Mouse (Mus musculus): ENCODE measurements around the gene Aig1. TPM values are rescaled to one million over a fixed set of nuclear protein-coding genes. Genes with fewer than 3 reads are reported as not detected.
A peak's percentile ranks its signal among the peaks of the same experiment; 100 is the strongest.

Aig1 gene
- total RNA-seq, 2 experiments from 2014 or later, result 56.8 to 61.4 TPM

DNA sequence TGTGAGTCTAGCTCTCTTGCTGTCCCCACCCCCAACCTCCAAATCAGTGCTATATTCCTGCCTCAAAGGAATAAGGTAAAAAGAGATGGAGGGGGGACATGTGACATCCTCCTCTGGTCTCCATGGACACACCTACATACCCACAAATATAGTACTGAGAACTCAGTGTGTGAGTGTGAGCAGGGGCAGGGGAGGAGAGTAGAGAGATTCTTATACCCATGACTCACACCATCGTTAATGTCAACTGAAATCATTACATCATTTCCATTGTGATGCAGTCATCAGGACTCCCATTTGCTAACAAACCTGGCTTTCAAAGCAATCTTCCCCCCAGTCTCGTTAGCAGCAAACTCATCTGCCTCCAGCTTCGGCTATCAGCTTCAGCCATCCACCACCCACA is 92.8 kb downstream of the Aig1 start:
- DNase-seq, result no peak

GRCm38 (mm10) chr10:13775411-13775810 is 93.4 kb downstream of the Aig1 start:
- DNase-seq, result no peak

DNA sequence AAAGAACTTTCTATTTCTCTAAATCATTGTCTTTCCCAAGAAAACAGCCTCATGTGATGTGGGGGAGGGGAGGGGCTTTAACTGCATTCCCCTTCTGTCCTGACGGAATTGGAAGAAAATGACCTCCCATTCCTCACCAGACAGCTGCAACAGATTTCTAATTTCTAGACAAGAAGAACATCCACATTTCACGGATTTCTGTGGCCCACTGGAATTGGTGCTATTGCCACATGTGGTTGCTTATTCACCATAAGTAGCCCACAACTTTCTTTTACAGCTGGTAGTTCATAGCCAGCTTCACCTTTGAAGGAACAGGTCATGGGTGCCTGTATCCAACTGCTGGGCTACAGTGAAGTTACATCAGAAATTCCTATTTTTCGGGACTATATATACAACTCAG is 93.9 kb downstream of the Aig1 start:
- no peak for DNase-seq

- no peak for DNase-seq
These were observed 98.1 kb downstream of the Aig1 start for GRCm38 (mm10) chr10:13770720-13771119.

GRCm38 (mm10) chr10:13769789-13770188 is 99.0 kb downstream of the Aig1 start:
- DNase-seq, result peak; percentile 32 to 46

DNA sequence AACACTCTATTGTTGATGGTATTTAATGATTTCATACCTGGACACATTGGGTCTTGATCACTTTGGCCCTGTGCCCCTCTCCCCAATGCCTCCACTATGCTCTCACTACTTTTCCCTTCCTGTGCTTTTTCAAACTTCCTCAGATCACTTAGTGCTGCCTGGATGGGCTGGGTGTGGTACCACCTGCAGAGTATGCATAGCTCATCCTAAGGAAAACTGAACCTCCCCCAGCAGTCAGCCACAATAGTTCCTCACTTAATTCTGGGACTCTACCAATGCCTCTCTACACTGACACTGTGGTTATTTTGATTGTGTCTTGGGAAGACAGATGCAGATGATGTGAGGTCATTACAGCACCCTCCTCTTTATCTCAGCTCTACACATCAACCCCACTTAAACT is 99.9 kb downstream of the Aig1 start:
- DNase-seq, result no peak

DNA sequence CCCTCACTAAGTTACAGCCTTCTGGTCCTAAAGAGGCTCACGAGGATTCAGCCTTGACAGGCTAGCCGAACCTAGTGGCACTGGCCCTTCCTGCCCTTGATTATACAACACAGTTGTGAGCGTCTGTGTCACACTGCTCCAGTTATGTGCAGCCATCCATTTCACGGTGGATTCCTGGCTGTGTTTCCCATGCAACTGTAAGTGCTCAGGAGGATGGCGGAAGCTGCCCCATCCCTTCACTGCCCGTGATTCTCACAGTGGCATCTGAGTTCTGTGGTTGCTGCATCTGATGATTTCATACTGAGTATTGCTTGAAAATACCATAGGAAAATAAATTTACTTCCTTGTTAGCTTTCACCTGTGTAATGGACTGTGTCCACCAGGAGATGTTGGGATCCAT is 101.7 kb downstream of the Aig1 start:
- DNase-seq, result no peak

GRCm38 (mm10) chr10:13763151-13763550 is 105.6 kb downstream of the Aig1 start:
- DNase-seq, result no peak

GRCm38 (mm10) chr10:13754712-13755111 is 114.1 kb downstream of the Aig1 start:
- no peak for DNase-seq

GRCm38 (mm10) chr10:13753777-13754176 is 115.0 kb downstream of the Aig1 start:
- DNase-seq, result no peak

DNA sequence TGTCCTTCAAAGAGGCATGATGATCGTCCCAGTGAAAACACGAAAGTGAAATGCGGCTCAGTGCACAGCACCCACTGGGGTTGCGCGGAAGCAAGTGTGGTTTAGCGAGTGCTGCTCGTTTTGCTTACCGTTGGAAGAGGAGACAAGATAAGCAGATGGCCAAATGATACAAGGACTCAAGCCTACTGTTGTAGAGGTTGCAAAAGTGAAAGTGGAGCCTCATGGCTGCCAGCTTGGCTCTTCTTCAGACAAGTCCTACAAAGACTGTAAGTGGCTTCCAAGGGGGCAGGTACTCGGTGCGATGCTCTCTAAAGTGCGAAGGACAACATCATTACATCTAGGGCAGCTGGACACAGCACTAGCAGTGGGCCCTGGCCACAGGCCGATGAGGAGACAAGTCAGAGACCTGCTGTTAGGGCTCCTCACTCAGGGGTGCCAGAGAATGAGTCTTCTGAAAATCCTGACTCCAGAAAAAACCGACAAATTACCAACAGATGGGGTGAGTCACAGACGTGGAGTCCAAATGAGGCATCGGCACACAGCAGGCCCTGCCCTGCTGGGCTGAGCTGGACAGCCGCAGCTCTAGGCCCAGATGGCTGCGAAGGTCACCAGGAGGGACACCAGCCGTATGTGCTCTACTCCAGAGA is 129.2 kb downstream of the Aig1 start:
- DNase-seq, result peak; percentile 36 to 46

GRCm38 (mm10) chr10:13730039-13730748 is 138.6 kb downstream of the Aig1 start:
- no peak for DNase-seq

DNA sequence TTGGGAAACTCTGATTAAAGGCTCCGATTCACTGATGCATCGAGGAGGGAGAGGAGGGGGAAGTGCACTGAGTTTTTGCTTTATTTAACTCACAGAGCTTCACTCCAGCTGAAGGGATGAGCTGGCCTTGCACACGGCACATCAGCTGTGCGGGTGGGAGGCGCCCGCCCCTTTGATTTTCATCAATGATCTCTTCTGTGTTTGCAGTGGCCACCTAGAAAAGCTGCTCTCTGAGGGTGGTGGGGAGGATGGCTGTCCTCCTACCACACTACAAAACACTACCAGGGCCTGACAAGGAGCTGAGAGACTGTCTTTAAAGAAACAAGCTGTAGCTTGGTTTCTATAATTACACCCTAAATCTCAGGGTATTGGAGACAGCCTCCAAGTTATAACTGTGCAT is 141.1 kb downstream of the Aig1 start:
- no peak for DNase-seq

DNA sequence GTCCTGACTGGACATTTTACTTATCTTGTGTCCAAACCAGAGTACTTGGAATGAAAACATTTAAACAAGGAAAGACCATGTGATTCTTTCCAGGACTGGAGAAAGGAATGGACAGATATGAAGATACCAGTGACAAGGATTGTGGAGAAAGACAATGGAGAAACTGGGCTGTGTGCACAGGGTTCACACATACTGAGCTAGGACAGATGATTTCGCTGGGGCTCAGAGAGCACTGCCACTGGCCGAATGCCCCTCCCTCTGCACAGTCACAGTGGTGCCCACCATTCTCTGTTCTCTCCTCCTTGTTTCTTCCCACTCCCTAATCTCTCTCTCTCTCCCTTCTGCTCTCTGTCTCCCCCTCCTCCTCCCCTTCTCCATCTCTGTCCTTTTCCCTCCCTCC is 142.6 kb downstream of the Aig1 start:
- no peak for DNase-seq

GRCm38 (mm10) chr10:13725276-13725675 is 143.5 kb downstream of the Aig1 start:
- DNase-seq, result peak; percentile 10 to 32

DNA sequence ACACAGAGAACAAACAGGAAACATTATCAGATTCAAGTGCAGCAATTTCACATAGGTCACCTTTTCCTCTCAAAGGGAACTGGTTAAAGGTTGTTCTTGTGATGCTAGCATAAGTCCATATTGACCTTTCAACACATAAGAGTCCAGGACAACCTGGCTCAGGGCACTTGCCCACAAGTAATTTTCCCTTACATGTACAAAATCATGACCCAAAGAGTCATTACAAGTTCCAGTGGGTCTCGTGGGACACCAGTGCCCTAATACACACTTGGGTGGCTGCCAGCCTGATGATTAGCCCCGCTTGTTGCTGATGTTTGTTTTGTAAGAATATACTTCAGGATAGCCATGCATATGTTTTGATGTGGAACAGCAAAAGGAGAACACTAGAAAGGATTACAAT is 152.6 kb downstream of the Aig1 start:
- peak; percentile 22 to 30 for DNase-seq

GRCm38 (mm10) chr10:13715584-13715983 is 153.2 kb downstream of the Aig1 start:
- DNase-seq, result no peak

- DNase-seq, result no peak
These were observed 153.9 kb downstream of the Aig1 start for GRCm38 (mm10) chr10:13714920-13715293.

GRCm38 (mm10) chr10:13714199-13714919 is 154.4 kb downstream of the Aig1 start:
- peak; percentile 19 to 42 for DNase-seq

DNA sequence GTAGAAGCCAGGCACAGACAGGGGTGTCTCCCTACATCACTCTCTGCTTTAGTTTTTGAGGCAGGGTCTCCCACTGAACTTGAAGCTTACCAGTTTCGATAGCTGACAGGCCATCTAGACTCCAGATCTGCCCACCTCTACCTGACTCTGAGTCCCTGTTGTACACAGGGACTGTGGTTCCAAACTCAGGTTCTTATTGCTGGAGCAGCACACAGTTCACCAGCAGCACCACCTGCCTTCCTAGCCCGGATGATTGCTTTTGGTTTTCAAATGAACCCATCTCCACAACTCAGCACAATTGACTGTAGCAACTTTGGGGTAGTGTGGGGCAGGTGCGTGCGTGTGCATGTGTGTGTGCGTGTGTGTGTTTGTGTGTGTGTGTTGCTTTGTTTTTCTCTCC is 155.1 kb downstream of the Aig1 start:
- no peak for DNase-seq

DNA sequence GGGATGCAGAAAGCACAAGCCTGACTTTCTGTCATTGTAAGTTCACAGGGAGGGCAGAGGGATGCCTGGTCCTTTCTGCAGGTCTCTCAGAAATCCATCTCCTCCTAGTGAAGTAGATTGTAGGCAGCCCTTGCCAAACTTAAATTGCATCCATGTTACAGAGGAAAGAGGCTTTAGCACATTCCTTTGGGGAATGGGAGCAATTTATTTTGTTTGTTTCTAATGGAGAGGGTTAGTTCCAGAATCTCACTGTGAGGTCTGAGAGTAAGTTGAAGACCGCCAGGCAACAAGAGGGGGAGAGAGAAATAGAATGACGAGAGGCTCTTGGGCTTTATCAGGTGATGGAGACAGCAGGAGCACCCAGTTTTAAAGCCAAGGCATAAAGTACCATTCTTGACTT is 155.7 kb downstream of the Aig1 start:
- DNase-seq, result no peak

DNA sequence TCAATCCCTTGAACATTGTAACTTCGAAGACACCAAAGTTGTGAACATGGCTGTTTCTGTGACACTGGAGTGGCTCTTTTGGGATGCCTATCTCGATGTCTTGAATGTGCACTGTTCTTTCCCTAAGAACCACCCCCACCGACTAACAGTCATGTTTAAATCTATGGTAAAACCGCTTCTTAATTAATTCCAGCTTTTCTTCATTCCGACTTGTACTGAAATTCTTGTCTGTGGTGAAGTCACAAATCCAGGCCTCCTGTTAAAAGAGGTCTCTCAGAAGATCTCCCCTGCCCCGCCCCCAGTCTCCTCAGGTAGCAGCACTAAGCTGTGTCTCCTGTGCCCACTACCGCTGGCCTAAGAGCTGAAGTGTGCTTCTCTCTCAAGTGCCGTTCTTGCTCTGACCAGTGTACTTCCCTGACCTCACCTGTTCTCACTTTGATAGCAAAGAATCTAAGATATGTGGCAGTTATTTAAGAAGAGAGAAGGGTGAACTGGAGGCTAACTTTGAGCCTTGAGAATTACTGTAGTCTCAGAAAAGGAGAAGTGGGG is 157.4 kb downstream of the Aig1 start:
- DNase-seq, result no peak

DNA sequence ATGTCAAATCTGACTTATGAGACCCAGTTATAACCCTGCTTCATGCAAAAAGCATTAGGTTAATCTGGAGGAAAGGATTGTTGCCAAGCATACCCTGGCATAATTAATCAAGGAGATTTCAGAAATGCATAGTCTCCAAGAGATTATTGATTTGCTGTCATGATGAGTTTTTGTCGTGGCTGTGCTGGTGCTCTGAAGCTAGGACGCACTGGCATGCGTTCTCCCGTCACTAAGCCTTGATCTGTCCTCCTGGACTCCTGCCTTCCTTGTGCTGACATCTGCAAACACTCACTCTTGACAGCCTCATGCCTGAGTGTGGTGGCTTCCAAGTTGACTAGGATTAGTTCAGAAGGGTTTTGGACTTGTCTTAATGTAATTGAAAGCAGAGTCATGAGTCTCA is 163.0 kb downstream of the Aig1 start:
- peak; percentile 71 to 73 for DNase-seq
